Mouse (Mus musculus): ENCODE measurements around the gene Cpne8.
A peak's percentile ranks its signal among the peaks of the same experiment; 100 is the strongest.

Cpne8 gene

DNA sequence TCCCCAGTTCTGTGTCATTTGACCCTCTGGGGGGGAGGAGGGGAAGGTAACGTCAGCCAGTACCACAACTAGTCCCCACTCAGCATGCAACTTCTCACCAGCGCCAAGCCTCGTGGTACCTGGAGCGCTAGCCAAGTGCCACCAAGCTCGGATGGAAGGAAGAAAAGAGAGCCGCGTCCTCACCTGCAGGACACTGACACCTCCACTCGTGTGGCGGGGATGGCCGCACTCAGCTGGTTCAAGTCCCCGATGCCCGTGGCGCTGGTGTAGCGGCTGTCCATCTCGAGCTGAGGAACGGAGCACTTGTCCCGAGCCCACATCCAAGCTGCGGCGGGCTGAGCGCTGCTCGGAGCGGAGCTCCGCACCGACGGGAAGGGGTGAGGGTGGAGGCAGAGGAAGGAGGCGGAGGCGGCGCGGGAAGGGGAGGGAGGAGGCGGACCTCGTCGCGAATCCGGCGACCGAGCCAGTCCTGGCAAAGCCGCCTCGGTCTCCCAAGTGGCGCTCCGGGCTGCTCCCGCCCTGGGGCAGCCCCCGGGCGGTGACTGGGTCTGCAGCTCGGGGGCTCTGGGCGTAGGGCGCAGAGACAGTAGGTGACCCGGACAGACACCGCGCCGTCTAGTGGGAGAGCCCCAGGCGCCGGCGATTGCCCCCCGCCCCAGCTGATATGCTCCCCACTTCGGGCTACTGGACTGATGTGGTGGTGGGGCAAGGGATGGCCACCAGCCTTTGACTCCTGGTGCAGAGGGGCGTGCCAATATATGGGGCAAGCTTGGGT is at the start of gene Cpne8:
Cpne8 (minus strand) TSS at position 448 of the 775 bp plus-strand sequence.
- peak; percentile 72 for DNase-seq (ENCODE audit: low spot score)

DNA sequence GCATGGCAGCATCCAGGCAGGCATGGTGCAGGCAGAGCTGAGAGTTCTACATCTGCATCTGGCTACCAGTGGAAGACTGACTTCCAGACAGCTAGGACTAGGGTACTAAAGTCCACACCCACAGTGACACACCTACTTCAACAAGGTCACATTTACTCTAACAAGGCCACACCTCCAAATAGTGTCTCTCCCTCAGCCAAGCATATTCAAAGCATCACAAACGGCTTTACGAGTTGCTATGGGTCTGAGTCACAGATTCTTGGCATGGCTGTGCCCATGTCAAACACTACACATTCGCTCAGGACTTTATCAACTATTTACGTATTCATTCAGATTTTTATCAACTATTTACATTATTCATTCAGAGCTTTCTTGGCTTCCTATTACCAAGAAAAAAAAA is 38.5 kb upstream of the Cpne8 start:
- DNase-seq (ENCODE audit: low spot score) = no peak

DNA sequence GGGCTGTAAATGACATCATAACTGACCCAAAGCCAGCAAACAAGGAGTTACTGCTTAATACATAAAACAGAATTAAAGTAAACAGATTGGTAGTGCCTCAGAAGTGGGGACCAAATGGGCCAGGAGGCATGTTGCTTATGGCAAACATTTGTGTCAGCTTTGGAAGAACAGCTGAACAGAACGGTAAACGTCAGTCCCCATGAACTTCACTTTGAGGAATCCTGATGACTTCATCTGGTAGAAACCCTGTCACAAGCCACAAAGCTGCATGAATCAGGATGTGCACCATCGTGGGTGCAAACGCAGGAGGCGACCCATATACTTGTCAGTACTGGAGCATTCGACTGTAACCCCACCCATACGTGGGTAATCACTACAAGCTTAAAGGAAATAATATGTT is 30.1 kb upstream of the Cpne8 start:
- DNase-seq (ENCODE audit: low spot score) = no peak

DNA sequence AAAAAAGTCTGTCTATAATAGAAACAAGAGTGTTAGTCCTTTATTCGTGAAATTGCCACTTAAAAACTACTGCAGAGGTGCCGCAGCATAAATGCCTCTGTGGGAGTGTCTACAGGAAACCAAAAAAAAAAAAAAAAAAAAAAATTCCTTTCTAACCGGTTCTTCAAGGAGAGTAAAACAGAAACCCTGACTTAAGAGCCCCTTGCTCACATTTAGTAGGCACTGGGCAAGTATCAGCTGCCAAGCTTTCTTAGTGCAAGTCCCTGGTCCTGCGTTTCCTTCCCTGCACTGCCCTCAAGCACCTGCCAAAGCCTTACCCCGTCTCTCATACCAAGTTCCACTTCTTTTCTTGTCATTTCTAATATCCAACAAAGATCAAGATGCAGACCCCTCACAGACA is 25.1 kb upstream of the Cpne8 start:
- DNase-seq (ENCODE audit: low spot score) = no peak

DNA sequence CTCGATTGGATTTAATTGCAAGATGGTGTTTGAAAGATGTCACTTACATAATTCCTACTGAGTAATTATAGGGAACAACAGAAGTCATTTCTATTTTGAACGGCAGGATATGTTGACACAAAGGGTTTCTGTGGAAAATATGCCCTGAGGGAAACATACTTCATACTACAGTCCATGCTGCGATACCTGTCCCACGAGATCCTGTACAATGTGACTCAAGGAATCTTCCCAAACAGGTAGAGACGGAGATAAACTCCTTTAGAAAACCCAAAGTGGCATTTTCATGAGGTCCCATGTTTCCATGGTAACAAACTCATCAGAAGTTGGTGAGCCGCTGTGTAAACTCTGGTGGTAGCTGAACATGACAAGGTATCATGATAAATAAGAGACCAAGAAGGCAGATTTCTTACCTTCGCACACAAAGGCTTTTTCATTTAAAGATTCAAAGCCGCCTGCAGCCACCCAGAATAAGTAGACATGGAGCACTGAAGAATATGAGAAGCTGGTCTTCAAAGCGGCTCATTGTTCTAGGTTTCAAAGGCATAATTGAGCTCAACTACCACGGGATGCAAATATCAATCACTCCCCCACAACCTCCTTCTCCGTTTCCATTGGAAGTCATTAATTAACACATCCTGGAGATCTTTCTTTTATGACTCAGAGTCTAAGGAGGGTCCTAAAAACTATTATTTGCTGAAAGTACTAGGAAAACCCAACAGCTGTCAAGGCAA is 24.4 kb upstream of the Cpne8 start:
- DNase-seq (ENCODE audit: low spot score) = no peak

DNA sequence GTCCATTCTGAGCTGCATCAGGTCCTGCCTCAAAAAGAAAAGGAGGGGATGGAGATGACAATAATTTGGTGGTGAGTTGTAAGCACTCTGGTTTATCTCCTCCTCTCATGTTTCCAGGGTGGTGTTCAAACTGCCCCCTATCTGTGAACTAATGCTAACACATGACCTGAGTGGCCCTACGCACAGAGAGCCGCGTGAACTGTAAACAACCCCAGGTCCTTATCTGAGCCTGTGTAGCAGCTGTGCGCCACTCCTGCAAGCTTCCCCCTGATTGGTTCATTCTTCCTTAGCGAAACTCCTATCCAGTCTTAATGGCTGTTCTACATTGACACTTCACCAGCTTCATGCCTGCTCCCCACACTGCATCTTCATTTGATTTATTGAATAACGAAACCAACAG is 7.5 kb upstream of the Cpne8 start:
- no peak for DNase-seq (ENCODE audit: low spot score)

DNA sequence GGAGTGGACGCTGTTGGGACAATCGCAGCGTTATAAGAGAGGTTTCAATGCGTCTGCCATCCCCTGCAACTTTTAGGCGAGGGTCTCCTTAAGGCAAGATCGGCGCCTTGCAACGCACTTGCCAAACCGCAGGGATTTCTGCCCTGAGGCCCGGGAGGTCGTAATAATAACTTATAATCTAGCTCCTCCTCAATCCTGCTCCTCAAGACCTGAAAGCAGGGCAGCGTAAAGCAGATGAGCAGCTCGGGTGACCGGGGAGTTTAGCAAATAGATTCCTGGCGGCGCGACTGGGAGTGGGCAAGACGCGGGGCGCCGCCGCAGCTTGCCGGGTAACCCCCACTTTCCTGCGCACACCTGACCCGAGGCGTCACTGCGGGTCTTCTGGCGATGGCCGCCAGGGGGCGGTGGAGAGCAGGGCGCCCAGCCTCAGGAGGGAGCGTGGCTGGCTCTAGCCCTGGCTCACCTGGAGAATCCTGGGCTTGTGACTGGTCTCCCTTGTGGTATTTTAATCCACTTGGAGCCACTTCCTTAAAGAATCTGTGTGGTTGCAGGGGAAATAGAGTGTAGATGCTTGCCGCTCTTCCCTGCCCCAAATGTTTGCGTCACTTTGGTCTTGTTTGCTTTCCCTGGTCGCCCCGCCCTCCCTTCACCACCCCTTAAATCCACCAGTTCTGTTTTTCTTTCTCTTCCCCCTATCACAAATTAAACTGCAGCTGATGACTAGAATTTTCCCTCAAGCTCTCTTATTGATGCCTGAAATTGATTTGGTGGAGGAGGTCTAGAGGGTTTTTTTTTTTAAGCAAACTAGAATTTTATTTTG is 738 bp upstream of the Cpne8 start:
- peak; percentile 83 for DNase-seq (ENCODE audit: low spot score)

DNA sequence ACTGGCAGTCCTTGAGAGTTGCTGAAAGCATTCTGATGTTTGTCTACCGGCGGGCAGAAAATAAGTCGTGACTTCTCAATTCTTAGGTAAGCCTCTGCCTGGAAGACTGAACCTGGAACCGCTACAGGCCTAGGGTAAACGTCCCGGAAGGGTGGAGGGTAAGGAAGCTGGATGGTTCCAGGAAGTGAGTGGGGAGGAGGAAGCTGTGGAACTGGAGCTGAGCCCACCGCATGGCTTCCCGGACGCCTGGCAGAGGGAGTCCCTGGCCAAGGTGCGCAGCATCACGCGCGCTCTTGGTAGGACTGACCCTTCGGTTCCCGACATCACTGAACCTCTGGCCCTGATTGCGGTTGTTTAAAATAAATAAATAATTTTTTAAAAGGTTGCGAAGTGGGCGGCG is 744 bp downstream of the Cpne8 start:
- DNase-seq (ENCODE audit: low spot score) = peak; percentile 23

DNA sequence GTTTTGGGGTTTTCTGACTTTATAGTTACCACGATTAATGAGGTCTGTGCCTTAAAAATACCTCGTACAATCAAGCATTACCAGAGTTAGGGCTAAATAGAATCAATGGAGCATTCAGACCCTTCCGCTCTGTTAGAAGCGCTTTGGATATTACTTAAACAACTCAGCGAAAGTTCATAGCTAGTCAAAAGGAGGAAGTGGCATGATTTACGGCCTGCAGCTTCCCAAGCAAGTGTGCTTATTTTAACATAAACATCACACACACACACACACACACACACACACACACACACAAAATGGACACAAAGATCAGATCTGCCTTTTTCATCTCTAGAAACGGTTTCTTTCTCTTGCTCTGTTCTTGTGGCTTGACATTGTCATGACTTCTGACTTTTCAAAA is 9.7 kb downstream of the Cpne8 start:
- no peak for DNase-seq (ENCODE audit: low spot score)

DNA sequence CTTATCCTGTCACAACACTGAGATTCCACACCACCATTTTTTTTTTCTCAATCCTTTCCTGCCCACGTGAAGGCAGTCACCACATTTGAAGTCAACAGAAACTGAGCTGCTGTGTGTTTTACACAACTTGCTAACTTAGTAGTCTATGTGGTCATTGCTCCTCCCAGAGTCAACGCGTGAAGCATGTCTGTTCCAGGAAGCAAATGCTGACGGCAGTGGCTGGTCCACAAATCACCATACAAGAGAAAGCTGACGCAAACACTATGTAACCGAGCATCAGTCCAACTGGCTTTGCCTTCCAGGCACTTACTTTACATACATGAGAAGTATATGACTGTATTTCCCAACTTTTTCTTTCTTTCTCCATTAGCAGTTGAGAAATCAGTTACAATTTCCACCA is 12.3 kb downstream of the Cpne8 start:
- DNase-seq (ENCODE audit: low spot score) = no peak

DNA sequence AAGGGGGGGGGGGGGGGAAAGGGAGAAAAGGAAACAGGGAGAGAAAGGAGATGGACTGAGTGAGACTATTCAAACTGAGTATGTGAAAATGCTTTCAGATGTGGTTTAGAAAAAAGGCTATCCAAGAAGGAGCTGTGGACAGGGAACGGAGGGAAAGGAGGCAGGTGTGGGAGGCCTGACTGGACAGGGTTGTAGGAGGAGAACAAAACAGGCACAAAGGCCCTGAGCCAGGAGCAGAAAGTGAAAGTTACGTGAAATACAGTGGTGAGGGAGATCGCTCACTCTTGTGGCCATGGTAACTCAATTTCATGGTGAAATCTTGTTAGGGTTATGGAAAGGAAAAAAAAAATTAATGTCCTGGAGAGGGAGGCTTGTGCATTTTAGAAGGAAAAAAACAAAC is 14.6 kb downstream of the Cpne8 start:
- no peak for DNase-seq (ENCODE audit: low spot score)

DNA sequence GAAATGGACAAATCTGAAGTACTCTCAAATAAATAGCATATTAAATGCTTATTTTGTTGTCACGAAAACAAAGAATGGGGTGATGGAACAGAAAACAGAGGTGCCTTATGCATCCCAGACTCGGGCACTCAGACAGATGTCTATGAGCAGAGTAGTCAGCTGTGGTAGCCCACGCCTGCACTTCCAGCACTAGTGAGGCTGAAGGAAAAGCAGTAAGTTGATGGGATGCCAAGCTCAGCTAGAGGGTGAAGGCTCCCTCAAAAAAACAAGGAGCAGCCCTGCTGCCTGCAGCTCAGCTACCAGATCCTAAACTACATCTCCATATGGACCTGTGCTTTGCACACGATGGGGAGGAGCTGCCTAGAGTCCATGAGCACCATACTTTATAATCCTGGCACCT is 15.6 kb downstream of the Cpne8 start:
- no peak for DNase-seq (ENCODE audit: low spot score)

DNA sequence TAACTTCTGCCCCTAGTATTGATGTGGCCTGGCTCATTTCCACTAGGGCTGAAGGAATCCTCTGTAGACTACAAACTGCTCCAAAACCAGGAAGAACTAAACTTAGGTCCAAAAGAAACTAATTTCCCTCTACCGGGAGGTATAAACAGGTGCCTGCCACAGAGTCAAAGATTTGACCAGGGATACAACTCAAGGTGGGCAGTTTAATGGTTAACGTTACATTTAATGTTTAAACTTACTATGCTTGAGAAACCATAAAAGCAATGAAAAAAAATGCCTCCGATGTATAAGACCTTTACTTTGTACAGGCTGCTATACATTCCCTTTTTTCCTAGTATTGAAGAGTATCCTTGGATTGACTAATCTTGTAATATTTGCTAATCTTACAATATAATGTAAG is 18.5 kb downstream of the Cpne8 start:
- DNase-seq (ENCODE audit: low spot score) = no peak

DNA sequence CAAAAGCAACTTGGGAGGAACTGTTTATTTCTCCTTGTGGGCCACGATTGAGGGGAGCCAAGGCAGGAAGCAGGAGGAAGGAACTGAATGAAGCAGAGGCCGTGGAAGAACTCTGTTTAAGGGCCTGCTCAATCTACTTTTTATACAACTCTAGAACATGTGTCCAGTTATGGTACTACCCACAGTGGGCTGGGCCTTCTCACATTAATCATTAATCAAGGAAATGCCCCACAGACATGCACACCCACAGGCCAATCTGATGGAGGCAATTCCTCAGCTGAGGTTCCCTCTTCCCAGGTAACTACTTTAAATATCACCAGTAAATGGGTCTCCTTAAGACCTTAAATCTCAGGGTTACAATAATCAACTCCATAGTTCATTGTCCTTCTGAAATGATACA is 21.2 kb downstream of the Cpne8 start:
- DNase-seq (ENCODE audit: low spot score) = no peak

DNA sequence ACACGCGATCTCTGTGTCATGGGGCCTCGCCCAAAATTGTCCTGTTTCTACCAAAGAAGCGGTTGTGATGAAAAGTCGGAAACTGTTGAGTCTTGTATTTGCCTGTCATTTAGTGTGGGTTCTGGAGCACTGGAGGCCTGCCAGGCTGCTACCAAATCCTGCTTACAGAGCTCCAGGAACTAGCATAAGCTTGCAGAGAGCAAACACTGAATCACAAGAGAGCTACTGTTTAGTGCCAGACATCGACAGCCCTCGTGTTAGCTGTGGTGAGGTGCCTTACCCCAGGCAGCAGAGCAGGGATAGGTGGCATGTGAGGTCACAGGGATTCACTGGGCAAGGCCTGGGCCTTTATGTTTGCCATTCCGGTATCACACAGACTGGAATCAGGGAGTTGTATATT is 22.7 kb downstream of the Cpne8 start:
- DNase-seq (ENCODE audit: low spot score) = no peak

DNA sequence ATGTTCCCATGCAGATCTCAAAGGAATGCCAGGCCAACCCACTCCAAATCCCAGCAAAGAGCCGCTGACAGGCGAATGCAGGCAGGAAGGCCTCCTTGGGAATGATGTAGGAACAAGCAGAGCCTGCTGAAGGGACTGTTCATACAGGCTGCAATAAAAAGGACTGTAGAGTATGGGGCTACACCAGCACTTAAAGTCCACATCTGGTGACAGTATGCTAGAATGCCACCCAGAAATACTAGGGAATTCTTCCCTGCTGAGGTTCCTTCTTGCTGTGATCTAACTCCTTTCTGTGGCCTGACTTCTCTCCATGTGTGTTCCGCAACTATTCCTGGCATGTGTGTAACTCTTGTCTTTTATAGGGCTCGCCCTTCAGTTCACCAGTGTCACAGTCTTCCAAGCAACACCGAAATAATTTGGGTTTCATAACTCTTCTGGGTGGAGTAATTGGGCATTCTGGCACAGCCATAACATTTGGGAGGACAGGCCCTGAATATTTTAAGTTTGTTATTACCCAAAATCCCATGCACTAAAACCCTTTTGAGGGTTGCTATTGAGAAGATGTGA is 32.1 kb downstream of the Cpne8 start:
- no peak for DNase-seq (ENCODE audit: low spot score)

DNA sequence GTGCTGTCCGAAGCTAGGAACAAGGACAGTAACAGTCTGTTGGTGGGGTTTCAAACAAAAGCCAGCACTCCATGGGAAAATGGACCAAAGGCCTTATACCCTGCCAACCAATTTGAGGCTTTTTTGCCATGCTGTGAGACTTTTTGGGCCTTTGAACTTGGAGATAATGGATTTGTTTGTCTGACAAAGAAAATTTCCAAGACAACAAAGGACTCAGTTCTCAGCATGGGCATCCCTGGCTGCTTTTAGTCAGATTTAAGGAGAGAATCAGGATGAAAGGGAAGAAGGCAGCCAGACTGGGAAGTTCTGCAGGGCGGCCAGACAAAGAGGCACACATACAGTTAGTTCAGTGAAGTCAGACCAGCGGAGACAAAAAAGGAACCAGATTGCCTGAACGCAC is 32.9 kb downstream of the Cpne8 start:
- no peak for DNase-seq (ENCODE audit: low spot score)

DNA sequence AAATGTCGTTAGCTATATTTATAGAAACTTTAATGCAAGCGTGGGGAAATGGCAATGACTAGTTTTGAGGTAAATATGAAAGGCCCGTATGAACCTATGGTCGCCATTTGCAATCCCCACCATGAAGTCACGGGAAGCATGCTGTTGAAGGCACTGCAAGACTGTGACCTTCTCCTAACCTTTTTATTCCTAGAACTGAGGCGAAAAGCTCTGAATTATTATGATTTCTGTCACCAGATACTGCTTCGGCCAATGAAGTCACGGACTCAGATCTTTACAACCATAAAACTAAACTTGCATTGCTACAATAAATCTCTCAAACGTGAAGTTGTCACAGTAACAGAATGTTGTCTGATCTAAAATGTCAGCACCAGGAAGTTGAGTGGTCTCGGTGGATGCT is 33.4 kb downstream of the Cpne8 start:
- DNase-seq (ENCODE audit: low spot score) = no peak

DNA sequence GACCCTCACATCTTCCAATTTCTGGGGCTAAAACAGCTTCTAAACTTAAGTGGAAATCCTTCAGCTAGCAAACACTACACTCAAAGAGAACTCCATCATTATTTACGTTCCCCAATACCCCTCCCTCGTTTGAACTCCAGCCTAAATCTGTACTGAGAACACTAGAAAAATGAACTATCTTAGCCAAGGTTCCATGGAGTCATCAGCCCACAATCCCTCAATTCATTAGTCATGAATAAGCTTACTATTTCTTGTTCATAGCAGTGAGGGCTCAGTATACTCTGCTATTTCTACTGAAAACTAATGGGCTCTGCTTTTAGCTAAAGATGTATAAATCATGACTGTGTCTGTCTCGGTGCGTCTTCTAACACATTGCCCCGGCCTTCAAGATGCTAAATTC is 55.0 kb downstream of the Cpne8 start:
- DNase-seq (ENCODE audit: low spot score) = no peak

DNA sequence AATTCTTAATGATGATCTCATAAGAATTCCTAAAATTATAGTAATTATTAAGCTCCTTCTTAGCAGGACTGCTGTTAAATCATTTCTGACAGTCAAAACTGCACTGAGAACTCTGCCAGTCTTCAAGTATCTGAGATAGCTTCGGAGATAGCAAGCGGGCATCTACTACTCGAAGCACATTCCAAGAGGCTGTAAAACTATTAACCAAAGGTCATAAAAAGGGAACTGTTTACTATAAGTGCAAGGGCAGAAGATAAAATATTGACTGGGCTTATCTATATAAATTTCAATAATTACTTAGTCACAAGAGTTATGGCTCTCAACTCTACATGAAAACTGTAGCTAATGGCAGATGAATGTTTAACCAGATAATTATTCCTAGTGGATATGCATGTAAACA is 57.2 kb downstream of the Cpne8 start:
- no peak for DNase-seq (ENCODE audit: low spot score)

DNA sequence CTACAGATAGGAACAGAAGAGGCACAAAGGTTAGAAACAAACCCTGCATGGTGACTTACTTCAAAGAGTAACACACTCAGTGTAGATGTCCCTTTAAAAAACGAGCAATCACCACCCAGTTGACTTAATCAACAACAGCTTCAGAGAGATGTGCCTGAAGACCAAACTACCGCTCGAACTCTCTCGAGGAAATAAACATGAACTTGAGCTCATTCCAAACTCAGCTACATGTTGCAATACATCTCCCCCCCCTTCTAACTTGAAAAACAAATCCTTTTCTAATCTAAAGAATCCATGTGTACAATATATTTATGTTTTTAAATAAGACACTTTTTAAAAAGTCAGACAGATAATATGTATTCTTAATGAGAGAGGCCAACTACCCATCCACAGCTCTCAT is 59.5 kb downstream of the Cpne8 start:
- no peak for DNase-seq (ENCODE audit: low spot score)

DNA sequence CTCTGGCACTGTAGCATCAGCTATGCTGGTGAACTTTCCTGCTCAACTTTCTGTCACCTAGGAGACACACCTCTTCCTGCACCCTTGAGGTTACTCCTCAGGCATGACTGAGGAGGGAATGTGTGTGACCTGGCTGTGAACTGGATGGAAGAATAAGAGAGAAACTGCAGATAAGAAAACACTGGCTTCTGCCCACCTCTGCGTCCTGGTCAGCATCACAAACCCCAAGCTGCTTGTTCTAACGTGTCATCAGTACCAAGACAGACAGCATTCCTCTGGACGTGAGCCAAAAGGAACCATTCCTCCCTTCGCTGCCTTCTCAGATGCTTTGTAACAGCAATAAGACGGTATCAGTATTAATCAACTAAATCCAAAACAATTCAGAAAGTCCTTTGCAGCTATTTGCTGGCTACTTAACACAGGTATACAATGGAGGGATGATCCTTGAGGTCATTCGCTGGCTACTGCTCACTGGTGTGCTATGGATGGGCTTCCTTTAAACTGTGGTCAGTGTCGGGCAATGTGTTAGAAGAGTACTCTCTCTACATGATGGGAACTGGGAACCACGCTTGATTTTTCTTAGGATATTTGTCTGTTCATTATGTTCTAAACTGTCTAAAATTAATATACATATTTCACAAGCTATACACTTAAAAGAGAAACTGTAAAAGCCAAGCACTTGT is 63.0 kb downstream of the Cpne8 start:
- DNase-seq (ENCODE audit: low spot score) = no peak
